Mouse (Mus musculus): Measurements from ENCODE around the gene Cysltr2.

The Cysltr2 gene

GRCm38 (mm10) chr14:73000325-73000724 is 48.6 kb downstream of the Cysltr2 start:
- in situ Hi-C loops (cut with MboI; ENCODE audit: unreplicated experiment in 2 of 2): loop anchor here (5.0 to 25.0 kb wide), 5 partner anchors 92 to 1313 kb away; no protein-coding TSS in a partner anchor

GRCm38 (mm10) chr14:72998111-72998510 is 50.8 kb downstream of the Cysltr2 start:
- in situ Hi-C loops (cut with MboI; ENCODE audit: unreplicated experiment in 2 of 2): loop anchor here in 1 of 2 experiments (10.0 kb wide), 1 partner anchor 613 kb away; no protein-coding TSS in a partner anchor

DNA sequence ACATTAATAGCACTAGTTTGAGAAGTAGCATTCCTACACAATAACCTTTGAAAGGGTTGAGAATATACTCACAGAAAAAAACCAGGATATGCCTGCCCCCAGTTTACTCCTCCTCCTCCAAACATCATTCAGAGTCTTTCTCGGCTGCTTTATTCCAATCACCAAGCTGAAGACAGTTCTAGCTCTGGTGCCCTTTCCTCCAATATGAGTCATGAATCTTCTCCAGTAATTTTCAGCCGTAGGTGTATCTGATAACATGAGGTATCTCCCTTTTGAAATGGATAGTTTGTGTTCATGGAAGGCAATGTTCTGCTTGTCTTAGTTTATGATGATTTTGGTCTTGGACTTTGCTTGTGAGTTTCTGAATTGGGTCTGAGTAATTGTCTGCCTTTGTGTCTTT is 62.9 kb downstream of the Cysltr2 start:
- in situ Hi-C loops (cut with MboI; ENCODE audit: unreplicated experiment in 2 of 2): loop anchor here (10.0 kb wide), 2 partner anchors 281 to 411 kb away; no protein-coding TSS in a partner anchor

- in situ Hi-C loops (cut with MboI; ENCODE audit: unreplicated experiment in 2 of 2): loop anchor here (10.0 kb wide), 2 partner anchors 280 to 410 kb away; no protein-coding TSS in a partner anchor
Observed at GRCm38 (mm10) chr14:72985113-72985512, 63.8 kb downstream of the Cysltr2 start.

- in situ Hi-C loops (cut with MboI; ENCODE audit: unreplicated experiment in 2 of 2): loop anchor here (5.0 to 10.0 kb wide), 3 partner anchors 121 to 409 kb away; no protein-coding TSS in a partner anchor
Observed at GRCm38 (mm10) chr14:72983456-72983855, 65.5 kb downstream of the Cysltr2 start.

DNA sequence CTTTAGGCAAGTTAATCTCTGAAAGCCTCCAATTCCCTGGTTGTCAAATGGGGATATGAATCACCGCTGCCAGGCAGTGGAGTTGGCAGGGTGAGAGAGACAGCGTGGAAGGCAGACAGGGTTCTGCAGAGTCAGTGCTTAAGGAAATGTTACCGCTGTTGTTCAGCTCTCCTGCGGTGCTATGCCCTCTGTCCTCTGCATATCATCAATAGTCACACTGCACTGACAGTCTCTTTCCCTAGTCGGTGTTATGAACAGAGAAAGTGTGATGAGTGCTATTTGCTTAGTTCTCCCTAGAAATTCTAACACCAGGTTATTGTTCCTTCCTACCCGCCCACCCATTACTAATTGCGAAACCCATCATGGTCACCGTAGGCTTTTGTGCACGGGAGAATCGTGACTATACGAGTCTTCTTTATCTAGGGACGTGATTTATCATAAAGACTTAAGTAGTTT is 65.9 kb downstream of the Cysltr2 start:
- in situ Hi-C loops (cut with MboI; ENCODE audit: unreplicated experiment in 2 of 2): loop anchor here (5.0 to 10.0 kb wide), 3 partner anchors 121 to 408 kb away; no protein-coding TSS in a partner anchor

- in situ Hi-C loops (cut with MboI; ENCODE audit: unreplicated experiment in 2 of 2): loop anchor here (5.0 to 10.0 kb wide), 3 partner anchors 118 to 406 kb away; no protein-coding TSS in a partner anchor
Observed at GRCm38 (mm10) chr14:72980761-72981160, 68.2 kb downstream of the Cysltr2 start.

- in situ Hi-C loops (cut with MboI; ENCODE audit: unreplicated experiment in 2 of 2): loop anchor here (5.0 to 10.0 kb wide), 3 partner anchors 118 to 405 kb away; no protein-coding TSS in a partner anchor
Observed at GRCm38 (mm10) chr14:72980106-72980505, 68.8 kb downstream of the Cysltr2 start.

DNA sequence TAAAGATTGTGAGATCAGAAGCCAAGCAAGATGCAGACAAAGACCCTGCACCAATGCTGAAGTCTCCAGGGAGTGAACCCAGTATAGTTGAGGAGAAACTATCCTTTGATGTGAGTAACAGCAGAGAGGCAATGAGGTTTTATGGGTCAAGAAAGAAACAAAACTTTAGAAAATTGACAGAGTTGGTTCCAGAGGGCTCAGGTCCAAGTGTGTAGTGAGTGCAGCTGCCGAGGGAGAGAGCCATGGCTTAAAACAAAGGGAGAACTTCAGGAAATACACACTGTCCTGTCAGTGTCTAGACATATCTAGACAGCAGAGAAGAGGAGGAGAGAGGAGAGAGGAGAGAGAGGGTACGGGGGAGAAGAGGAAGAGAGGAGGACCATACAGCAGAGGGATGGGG is 72.8 kb downstream of the Cysltr2 start:
- in situ Hi-C loops (cut with MboI; ENCODE audit: unreplicated experiment in 2 of 2): loop anchor here in 1 of 2 experiments (5.0 kb wide), 2 partner anchors 34 to 94 kb away; no protein-coding TSS in a partner anchor

Measured in v-Abl transformed pro-B cells (cell line).